ENCODE assay signal across 8 mouse cellular contexts in the genomic region with DNA sequence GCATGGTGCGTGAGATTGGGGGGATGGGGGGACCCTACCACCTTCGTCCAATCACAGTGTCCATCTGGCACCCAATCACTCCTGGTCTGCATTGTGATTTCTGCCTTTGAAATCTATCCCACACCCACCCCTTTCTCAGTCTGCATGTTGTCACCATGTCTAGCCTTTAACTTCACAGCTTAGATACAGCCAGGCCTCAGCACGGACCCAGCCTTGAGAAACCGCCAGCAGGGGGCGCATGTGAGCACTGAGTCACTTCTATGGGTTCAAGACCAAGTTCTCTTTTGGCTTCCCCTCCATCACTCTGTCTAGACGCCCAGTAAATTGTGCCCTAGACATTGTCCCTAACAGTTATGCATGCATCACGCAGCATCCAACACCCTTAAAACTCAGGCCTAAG. TPM values are rescaled to one million over a fixed set of nuclear protein-coding genes. Genes with fewer than 3 reads are reported as not detected.
A peak's percentile ranks its signal among the peaks of the same experiment; 100 is the strongest.
DNase-seq lines count a peak whose midpoint lies in the region; ATAC-seq and TF ChIP-seq lines count a peak whose summit lies in the region.

No protein-coding gene starts in this region.

- H3K4me2 ChIP-seq in stomach, postnatal 0 days (replicated peaks; ENCODE audit: low read depth), result no peak overlapping the region

- ATAC-seq in stomach, postnatal 0 days (ENCODE audit: low FRiP score, low TSS enrichment), result no peak

- H3K9ac ChIP-seq in stomach, postnatal 0 days (ENCODE audit: low read length), result no peak overlapping the region

- DNase-seq in gastrocnemius, adult 18-20 months (ENCODE audit: low spot score), result peak; percentile 56
- no peak for DNase-seq in gastrocnemius, postnatal 25 days
- DNase-seq in right cerebral cortex, adult 2 months (ENCODE audit: low spot score in 2 of 2), result peak; percentile 67 to 68
- no peak for DNase-seq in right cerebral cortex, adult 18-20 months
- peak; percentile 66 for DNase-seq in cerebellum, adult 9-11 months
- peak; percentile 58 to 82 for DNase-seq in heart, postnatal 10 days
- peak; percentile 79 for DNase-seq in lung, postnatal 10 days
- DNase-seq in stomach, postnatal 0 days (ENCODE audit: low spot score), result peak; percentile 67

- H3K9me3 ChIP-seq in stomach, postnatal 0 days (ENCODE audit: control insufficient read depth, low read length), result no peaks in the 10 kb centered on the region

- H3K4me1 ChIP-seq in stomach, postnatal 0 days (replicated peaks; ENCODE audit: control insufficient read depth, insufficient read depth), result peaks cover 4% of the 10 kb centered on the region

- TF ChIP-seq EP300 in stomach, postnatal 0 days (optimal IDR thresholded peaks at IDR 0.05), result no peak

- H3K4me3 ChIP-seq in stomach, postnatal 0 days (ENCODE audit: low read depth, low read length), result no peak overlapping the region

- no peaks in the 10 kb centered on the region for H3K36me3 ChIP-seq in stomach, postnatal 0 days (ENCODE audit: control insufficient read depth, insufficient read depth, low read length)

- intact Hi-C loops in heart, postnatal 10 days (cut with DNase I), result loop anchor here (1.0 to 5.0 kb wide), 3 partner anchors 27 to 220 kb away; no protein-coding TSS in a partner anchor

- H3K27me3 ChIP-seq in stomach, postnatal 0 days (ENCODE audit: control insufficient read depth, insufficient read depth, low read length), result no peaks in the 10 kb centered on the region

- peak; percentile 81 for TF ChIP-seq CTCF in stomach, postnatal 0 days (IDR thresholded peaks at IDR 0.05; ENCODE audit: low read depth)

- H3K27ac ChIP-seq in stomach, postnatal 0 days (replicated peaks), result no peak overlapping the region

- 45% methylated on average over 7 of the region's 7 CpGs for WGBS in stomach, postnatal 0 days

RNA-seq across cellular contexts. Expression of a gene that starts 8.3 kb away (rescaled TPM):
- 1 to 10 TPM; 1.5 to 3.7 TPM for total RNA-seq in gastrocnemius, adult 18-20 months (2021)
- 1 to 10 TPM; 1.9 to 4.2 TPM for total RNA-seq in gastrocnemius, postnatal 25 days (2021)
- total RNA-seq in heart, postnatal 10 days (2021), result 10 to 100 TPM; 11.3 to 13.7 TPM
- polyA plus RNA-seq in stomach, postnatal 0 days (2015; fragmentation: Nextera tagmentation; extraction: Ambion mirVana), result 0.31 and 0.39 TPM in 2 replicates

RNA-seq across cellular contexts. Expression of a gene that starts 10.0 kb away (rescaled TPM):
- 10 to 100 TPM; 11.4 to 23.0 TPM for total RNA-seq in gastrocnemius, adult 18-20 months (2021)
- total RNA-seq in gastrocnemius, postnatal 25 days (2021), result 10 to 100 TPM; 13.4 to 24.9 TPM
- total RNA-seq in heart, postnatal 10 days (2021), result 10 to 100 TPM; 12.6 to 25.2 TPM
- 1.2 and 1.9 TPM in 2 replicates for polyA plus RNA-seq in stomach, postnatal 0 days (2015; fragmentation: Nextera tagmentation; extraction: Ambion mirVana)

RNA-seq across cellular contexts. Expression of a gene that starts 14.4 kb away (rescaled TPM):
- total RNA-seq in gastrocnemius, adult 18-20 months (2021), result 10 to 100 TPM; 22.5 to 29.0 TPM
- total RNA-seq in gastrocnemius, postnatal 25 days (2021), result 10 to 100 TPM; 27.7 to 29.0 TPM
- total RNA-seq in heart, postnatal 10 days (2021), result 100 to 1,000 TPM; 126 to 166 TPM
- 0.48 and 0.65 TPM in 2 replicates for polyA plus RNA-seq in stomach, postnatal 0 days (2015; fragmentation: Nextera tagmentation; extraction: Ambion mirVana)

RNA-seq across cellular contexts. Expression of a gene that starts 22.2 kb away (rescaled TPM):
- 100 to 1,000 TPM; 142 to 235 TPM for total RNA-seq in gastrocnemius, adult 18-20 months (2021)
- 100 to 1,000 TPM; 177 to 234 TPM for total RNA-seq in gastrocnemius, postnatal 25 days (2021)
- total RNA-seq in heart, postnatal 10 days (2021), result 100 to 1,000 TPM in 1 of 2 experiments, 10 to 100 TPM in 1; 80.9 to 155 TPM
- polyA plus RNA-seq in stomach, postnatal 0 days (2015; fragmentation: Nextera tagmentation; extraction: Ambion mirVana), result 0.95 and 1.4 TPM in 2 replicates

RNA-seq across cellular contexts. Expression of a gene that starts 30.5 kb away (rescaled TPM):
- total RNA-seq in gastrocnemius, adult 18-20 months (2021), result under 1 TPM; 0.21 to 0.25 TPM
- under 1 TPM; 0.64 to 0.78 TPM for total RNA-seq in gastrocnemius, postnatal 25 days (2021)
- total RNA-seq in heart, postnatal 10 days (2021), result 1 to 10 TPM; 5.8 to 8.4 TPM
- polyA plus RNA-seq in stomach, postnatal 0 days (2015; fragmentation: Nextera tagmentation; extraction: Ambion mirVana), result 4.4 and 5.2 TPM in 2 replicates

Comparison
In these comparisons a context has a peak if more than half of its experiments do, and no peak if none do; other contexts are left out.
1. DNase-seq: peak in gastrocnemius, adult 18-20 months (single experiment), right cerebral cortex, adult 2 months (2 of 2), cerebellum, adult 9-11 months (single experiment), heart, postnatal 10 days (2 of 2), lung, postnatal 10 days (single experiment) and stomach, postnatal 0 days (single experiment); none in gastrocnemius, postnatal 25 days (single experiment) and right cerebral cortex, adult 18-20 months (single experiment).
2. RNA of a gene that starts 14.4 kb away (total RNA-seq): 126 to 166 TPM in heart, postnatal 10 days; 27.7 to 29.0 TPM in gastrocnemius, postnatal 25 days and 22.5 to 29.0 TPM in gastrocnemius, adult 18-20 months; every median in the first group is over 4 times any median in the second.